Mouse (Mus musculus) ES-Bruce4 (cell line): Measurements from ENCODE around the gene Tnip2. TPM values are rescaled to one million over a fixed set of nuclear protein-coding genes. Genes with fewer than 3 reads are reported as not detected.

Source experiments
- H3K27ac ChIP-seq: 2 replicates; pipeline ENCODE4 v1.5.1; 2012; ENCODE audit warnings: low read length, inconsistent platforms; ENCODE audit not compliant: insufficient read depth
- H3K27me3 ChIP-seq: 2 replicates; pipeline ENCODE4 v1.6.1; 2012; ENCODE audit warnings: mild to moderate bottlenecking, low read length, inconsistent platforms; ENCODE audit not compliant: control insufficient read depth, poor library complexity, insufficient read depth, severe bottlenecking
- H3K36me3 ChIP-seq: 2 replicates; pipeline ENCODE4 v1.6.1; 2012; ENCODE audit warnings: inconsistent platforms, mild to moderate bottlenecking, low read length, moderate library complexity; ENCODE audit not compliant: control insufficient read depth, poor library complexity, insufficient read depth, severe bottlenecking
- H3K4me1 ChIP-seq: one replicate; pipeline ENCODE4 v1.8.1; 2011; ENCODE audit warnings: low read length; ENCODE audit not compliant: control insufficient read depth, insufficient read depth
- H3K4me3 ChIP-seq: 2 replicates; pipeline ENCODE4 v1.5.1; 2011; ENCODE audit warnings: low read depth, mild to moderate bottlenecking, low read length
- H3K9ac ChIP-seq: 2 replicates; pipeline ENCODE4 v1.6.1; 2012; ENCODE audit warnings: low read depth, mild to moderate bottlenecking, inconsistent platforms; ENCODE audit not compliant: poor library complexity, severe bottlenecking
- H3K9me3 ChIP-seq: replicated peaks from 2 replicates; pipeline ENCODE4 v1.6.1; 2012; ENCODE audit warnings: mild to moderate bottlenecking, low read length, inconsistent platforms; ENCODE audit not compliant: control insufficient read depth, poor library complexity, insufficient read depth, severe bottlenecking
- CTCF ChIP-seq: IDR thresholded peaks from one replicate; pipeline ENCODE4 v1.8.1; 2011; ENCODE audit warnings: low read depth, low read length
- EP300 ChIP-seq: IDR thresholded peaks from 2 replicates; pipeline ENCODE4 v1.6.1; 2011; ENCODE audit warnings: low read depth, low read length; ENCODE audit not compliant: insufficient read depth
- POLR2A ChIP-seq: IDR thresholded peaks from one replicate; pipeline ENCODE4 v1.8.1; 2011; ENCODE audit warnings: low read length; ENCODE audit not compliant: insufficient read depth
- polyA plus RNA-seq: library from polyadenylated mRNA; stranded (reverse); fragments of >200 nt; gene quantifications from 2 replicates; pipeline ENCODE4 v1.2.4, GENCODE M21; 2011; ENCODE audit warnings: low read depth; ENCODE audit not compliant: missing spikeins, insufficient read depth, insufficient read length

The Tnip2 gene
- polyA plus RNA-seq, 1 experiment: 10.1 TPM

- Histone ChIP-seq H3K27me3 (no peaks in the 10 kb centered on the region), H3K9ac (no peak overlapping the region), H3K9me3 (no peaks in the 10 kb centered on the region), H3K4me3 (no peak overlapping the region), H3K36me3 (no peaks in the 10 kb centered on the region), H3K27ac (no peak overlapping the region), H3K4me1 (no peaks in the 10 kb centered on the region)
- TF ChIP-seq CTCF (no peak), EP300 (no peak), POLR2A (no peak)
Measured at GRCm38 (mm10) chr5:34534776-34535581, 21.2 kb upstream of the Tnip2 start.

- Histone ChIP-seq H3K9me3 (no peaks in the 10 kb centered on the region), H3K27me3 (no peaks in the 10 kb centered on the region), H3K27ac (no peak overlapping the region), H3K36me3 (no peaks in the 10 kb centered on the region), H3K4me1 (no peaks in the 10 kb centered on the region), H3K9ac (no peak overlapping the region), H3K4me3 (no peak overlapping the region)
- no peak for TF ChIP-seq POLR2A
- TF ChIP-seq EP300: no peak
- TF ChIP-seq CTCF: no peak
Measured at GRCm38 (mm10) chr5:34533820-34534219, 20.0 kb upstream of the Tnip2 start.

GRCm38 (mm10) chr5:34533066-34533465 lies 19.3 kb upstream of the Tnip2 start:
- H3K9ac ChIP-seq: no peak overlapping the region
- no peak overlapping the region for H3K4me3 ChIP-seq
- H3K9me3 ChIP-seq: no peaks in the 10 kb centered on the region
- H3K27ac ChIP-seq: no peak overlapping the region
- H3K4me1 ChIP-seq: no peaks in the 10 kb centered on the region
- H3K27me3 ChIP-seq: no peaks in the 10 kb centered on the region
- TF ChIP-seq EP300 (no peak), POLR2A (no peak), CTCF (no peak)
- no peaks in the 10 kb centered on the region for H3K36me3 ChIP-seq

GRCm38 (mm10) chr5:34530687-34531086 lies 16.9 kb upstream of the Tnip2 start:
- Histone ChIP-seq H3K36me3 (no peaks in the 10 kb centered on the region), H3K9ac (no peak overlapping the region), H3K4me1 (no peaks in the 10 kb centered on the region), H3K27me3 (no peaks in the 10 kb centered on the region), H3K27ac (no peak overlapping the region), H3K4me3 (no peak overlapping the region), H3K9me3 (no peaks in the 10 kb centered on the region)
- TF ChIP-seq CTCF (no peak), EP300 (no peak), POLR2A (no peak)

GRCm38 (mm10) chr5:34530116-34530515 lies 16.3 kb upstream of the Tnip2 start:
- Histone ChIP-seq H3K9ac (no peak overlapping the region), H3K4me3 (no peak overlapping the region), H3K27me3 (no peaks in the 10 kb centered on the region), H3K27ac (no peak overlapping the region), H3K9me3 (no peaks in the 10 kb centered on the region), H3K36me3 (no peaks in the 10 kb centered on the region), H3K4me1 (no peaks in the 10 kb centered on the region)
- TF ChIP-seq CTCF (no peak), EP300 (no peak), POLR2A (no peak)

GRCm38 (mm10) chr5:34528724-34529123 lies 14.9 kb upstream of the Tnip2 start:
- H3K4me3 ChIP-seq: no peak overlapping the region
- TF ChIP-seq POLR2A (no peak), EP300 (no peak), CTCF (no peak)
- no peak overlapping the region for H3K27ac ChIP-seq
- H3K9ac ChIP-seq: no peak overlapping the region
- H3K4me1 ChIP-seq: no peaks in the 10 kb centered on the region
- H3K9me3 ChIP-seq: no peaks in the 10 kb centered on the region
- no peaks in the 10 kb centered on the region for H3K36me3 ChIP-seq
- H3K27me3 ChIP-seq: no peaks in the 10 kb centered on the region
